Mouse (Mus musculus) lung, adult 18-20 months (tissue): ENCODE data around the gene Aldh18a1.
A peak's percentile ranks its signal among the peaks of the same experiment; 100 is the strongest.
"Not testable (repeated sequence)": the region's sequence is repeated elsewhere in the genome, so short reads cannot be mapped to it uniquely, and the experiment has no call there.

Source experiments
- DNase-seq, 2 experiments: peaks; one replicate each; pipeline ENCODE4 v3.0.0; 2022; ENCODE audit warnings: mixed read lengths in 2 of 2

Aldh18a1 gene

DNA sequence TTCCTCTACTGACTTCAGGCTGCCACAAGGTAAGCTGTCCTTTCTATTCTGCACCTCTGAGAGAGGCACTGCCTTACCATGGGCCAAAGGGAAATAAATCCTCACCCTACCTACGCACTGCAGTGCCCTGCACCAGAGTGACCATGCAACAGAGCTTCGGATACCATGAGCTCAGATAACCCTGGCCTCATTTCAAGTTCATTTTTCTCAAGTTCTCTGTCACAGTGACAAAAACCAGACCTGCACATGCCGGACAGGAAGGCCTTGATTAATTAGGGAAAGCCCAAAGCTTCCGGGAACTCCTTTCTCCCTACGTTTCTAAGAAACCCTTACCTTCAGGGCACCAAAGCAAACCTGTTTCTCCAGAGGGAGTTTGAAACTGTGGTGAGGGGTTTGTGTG, 6.6 kb downstream of the Aldh18a1 start:
- no peak for DNase-seq

DNA sequence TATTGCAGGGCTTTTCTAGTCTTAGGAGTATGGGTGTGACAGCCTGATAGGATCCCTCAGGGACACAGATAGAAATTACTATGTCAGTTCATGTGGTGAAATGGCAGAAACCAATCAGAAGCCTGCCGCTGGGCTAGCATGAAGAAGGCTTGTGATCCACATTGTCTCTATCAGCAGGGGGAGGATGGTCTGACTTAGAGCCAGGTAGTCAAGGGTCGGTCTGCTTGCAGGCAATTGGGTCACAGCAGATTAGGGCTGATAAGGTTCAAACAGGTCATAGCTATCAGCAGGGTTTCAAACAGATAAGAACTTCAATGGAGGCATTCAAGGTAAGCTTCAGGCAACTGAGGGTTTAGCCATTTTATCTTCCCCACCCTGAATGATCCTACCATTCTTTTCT, 7.4 kb downstream of the Aldh18a1 start:
- no peak for DNase-seq

DNA sequence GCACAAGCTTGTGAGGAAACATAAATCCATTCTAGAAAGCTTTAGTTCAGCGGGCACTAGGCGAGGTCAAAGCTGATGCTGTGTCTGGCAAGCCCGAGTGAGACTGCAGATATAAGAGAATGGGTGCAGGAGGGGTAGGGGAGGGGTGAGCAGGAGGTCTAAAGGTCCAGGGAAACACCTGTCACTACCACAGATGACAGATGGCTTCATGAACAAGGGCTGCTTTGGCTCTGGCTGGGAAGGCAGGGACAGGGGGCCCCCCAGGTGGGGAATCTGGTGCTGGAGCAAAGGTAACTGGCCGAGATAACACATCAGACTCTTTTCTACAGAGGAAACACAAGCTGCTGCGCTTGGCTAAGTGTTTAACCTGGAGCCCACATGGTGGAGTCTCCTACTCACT, 12.8 kb downstream of the Aldh18a1 start:
- no peak for DNase-seq

DNA sequence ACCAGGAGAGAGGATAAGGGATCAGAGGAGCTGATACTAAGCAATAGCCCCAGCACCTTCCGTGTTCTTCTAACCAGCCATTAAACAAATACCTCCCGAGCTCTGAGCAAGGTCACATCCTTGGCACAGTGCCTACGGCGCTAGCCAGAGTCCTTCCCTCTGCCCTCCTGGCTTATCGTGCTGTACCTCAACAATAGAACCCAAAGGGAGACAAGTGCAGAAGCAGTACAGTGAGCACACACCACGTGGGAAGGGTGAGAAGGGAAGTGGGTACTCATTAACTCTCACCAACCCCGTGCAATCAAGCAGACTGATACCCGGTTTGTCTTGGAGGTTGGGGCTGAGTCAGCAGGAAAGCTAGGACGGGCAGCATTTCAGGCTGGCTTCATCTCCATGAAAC, 17.5 kb downstream of the Aldh18a1 start:
- no peak for DNase-seq

DNA sequence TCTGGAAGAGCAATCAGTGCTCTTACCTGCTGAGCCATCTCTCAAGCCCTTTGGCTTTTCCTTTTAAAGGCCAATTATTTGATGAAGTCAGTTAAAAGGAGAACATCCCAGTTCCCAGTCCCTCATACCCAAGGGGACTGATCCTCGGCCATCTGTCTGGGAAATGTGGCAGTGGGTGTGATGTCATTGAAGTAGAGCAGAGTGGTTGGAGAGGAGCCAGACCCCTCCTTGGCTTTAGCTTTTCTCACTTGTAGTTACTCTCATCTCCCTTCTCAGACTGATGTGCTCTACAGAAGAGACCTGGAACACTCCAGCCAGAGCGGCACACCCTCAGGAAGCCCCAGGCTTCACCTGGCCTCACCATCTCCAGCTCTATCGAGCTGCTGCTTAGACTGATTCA, 20.6 kb downstream of the Aldh18a1 start:
- DNase-seq = no peak

DNA sequence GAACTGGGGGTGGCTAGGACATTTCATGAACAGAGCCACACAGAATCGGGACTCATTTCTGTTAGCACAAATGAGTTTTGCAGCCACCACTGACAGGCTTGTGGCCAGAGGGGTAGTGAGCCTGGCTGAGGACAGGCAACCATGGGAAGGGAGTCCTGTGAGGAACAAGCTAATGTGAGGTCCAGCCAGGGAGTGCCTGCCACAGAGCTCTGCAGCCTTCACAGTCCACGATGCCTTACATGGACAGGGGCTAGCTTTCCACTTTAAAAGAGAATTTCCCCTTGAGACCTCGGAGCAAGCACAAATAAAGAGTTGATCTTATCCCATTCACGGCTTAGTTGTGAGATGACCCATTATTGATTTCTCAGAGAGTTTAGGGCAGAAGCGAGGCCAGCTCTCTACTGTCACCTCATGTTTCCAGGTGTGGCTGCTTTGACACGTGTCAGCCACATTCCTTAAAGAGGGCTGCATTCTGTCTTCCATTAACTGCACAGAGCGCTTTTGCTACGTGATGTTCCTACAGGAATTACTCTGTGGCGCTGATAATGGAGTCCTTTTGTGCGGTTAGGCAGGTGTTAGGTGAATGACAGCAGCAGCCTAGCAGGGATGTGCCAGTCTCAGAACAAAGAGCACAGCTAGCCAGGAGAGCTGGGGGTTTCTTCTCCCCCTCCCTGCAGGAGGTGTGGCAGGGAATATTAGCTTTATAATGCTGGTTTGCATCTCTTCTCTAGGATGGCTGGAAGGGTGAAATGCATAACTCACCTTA, 24.2 kb downstream of the Aldh18a1 start:
- no peak for DNase-seq

DNA sequence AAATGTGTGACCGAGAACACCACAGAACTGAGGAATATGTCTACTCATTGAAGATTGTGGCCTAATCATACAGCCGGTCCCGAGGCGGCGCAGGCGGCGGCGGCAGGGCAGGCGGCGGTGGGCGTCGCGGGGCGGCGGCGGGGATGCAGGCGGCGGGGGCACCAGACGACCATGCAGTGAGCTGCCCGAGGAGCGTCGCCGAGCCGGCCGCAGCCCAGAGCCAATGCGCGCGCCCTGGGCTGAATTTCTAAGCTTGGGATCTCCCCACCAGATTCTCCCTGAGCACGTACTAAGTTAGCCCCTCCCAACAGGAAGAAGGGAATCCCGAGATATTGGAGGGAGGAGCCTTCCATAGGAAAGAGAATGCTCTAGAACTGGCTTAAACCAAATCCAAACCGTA, 26.7 kb downstream of the Aldh18a1 start:
- DNase-seq = not testable (repeated sequence)

DNA sequence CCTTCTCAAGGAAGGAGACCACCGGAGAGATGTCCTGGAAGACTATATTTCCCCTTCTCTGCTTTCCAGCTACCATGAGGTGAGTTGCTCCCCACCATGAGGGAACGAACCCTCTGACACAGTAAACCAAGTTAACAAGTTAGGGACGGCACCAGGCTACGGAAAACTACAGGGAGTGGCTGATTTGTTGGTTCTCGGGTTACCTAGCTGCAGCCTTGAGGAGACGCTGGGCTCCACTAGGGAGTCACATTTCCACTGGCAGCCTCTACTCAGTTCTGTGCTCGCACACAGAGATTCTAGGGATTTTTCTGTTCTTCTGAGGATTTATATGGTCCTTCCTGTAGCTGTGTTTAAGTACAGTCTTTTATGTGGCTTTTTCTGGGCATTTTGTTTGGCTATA, 32.2 kb downstream of the Aldh18a1 start:
- peak in 1 of 2 experiments; percentile 22 for DNase-seq

DNA sequence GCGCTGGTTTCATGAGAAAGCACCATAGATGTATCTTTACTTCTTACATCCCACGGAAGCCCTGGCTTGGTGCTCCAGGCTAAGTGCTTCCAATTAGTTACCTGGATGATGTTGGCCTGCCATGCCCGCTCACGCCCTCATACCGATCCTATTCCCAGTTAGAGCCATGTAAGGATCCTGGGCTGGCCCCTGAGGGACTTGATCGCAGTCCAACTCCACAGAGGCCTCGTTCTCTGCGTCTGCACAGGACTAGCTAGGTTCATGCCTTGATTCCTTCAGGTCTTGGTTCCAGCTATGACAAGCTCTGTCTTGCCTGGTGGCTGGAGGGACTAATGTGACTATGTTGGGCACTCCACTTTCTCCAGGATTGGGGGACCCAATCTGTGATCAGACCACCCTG, 33.1 kb downstream of the Aldh18a1 start:
- no peak for DNase-seq

DNA sequence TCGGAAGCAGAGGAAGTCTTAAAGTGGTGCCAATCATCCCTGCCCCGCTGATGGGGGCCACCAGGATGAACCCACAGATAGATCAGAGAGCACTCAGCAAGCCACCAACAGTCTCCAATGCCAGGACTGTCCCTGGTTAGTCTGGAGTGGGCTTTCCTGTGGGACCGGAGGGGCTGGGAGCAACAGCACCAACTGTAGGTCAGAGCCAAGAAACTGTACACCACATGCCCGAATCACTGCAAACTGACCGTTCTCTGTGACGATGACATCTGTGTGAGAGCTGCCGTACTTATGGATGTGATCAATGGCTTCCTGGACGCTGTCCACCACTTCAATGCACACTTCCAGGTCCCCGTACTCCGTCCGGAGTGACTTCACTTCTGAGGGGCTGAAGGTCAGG, 33.9 kb downstream of the Aldh18a1 start:
- no peak for DNase-seq

DNA sequence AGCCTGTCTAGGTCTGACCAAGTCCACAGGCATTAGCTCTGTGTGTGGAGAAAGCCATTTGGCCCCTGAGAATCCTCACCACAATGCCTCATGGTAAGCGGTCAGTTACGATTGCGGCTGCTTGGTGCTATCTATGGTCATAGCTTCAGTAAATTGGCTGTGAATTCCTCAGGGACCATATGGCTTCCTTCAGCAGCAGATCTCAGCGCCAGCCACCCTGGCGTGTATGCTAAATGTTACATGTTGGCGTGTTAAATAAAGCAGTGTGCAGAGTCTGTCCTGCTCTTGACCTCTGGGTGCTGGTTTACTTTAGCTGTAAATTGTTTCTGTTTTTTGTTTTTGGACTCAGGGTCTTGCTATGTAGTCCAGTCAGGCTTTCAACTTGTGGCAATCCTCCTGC, 34.4 kb downstream of the Aldh18a1 start:
- no peak for DNase-seq

DNA sequence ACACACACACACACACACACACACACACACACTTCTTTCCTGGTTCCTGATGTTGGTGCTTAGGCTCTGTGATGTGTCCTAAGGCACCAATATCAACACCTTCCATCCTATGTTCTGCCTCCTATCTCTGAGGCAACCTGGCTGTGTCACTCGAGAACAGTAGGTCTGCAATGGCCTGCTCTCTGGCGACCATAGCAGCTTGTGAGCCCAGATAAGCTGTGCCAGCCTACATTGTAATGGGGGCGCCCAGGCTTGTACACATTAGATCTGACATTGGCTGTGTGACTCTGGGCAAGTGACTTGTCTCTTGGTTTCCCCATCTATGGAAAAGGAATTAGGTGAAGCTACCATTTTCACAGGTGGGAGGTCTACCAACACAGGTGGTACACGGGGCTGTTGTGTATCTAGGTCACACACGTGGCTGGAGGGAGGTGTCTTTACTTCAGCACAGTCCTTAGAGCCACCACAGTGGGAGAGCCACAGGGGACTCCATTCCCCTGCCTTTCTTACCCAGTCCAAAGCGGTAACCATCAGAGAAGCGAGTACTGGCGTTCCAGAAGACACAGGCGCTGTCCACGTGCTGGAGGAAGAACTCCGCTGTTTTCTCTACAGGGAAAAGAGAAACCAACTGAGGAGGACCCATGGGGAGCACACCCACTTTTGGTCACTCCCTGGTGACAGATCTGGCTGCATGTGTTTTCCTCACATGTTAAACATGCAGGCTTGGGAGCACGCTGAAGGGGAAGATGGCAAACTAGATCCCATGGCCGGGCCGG, 35.1 kb downstream of the Aldh18a1 start:
- no peak for DNase-seq

DNA sequence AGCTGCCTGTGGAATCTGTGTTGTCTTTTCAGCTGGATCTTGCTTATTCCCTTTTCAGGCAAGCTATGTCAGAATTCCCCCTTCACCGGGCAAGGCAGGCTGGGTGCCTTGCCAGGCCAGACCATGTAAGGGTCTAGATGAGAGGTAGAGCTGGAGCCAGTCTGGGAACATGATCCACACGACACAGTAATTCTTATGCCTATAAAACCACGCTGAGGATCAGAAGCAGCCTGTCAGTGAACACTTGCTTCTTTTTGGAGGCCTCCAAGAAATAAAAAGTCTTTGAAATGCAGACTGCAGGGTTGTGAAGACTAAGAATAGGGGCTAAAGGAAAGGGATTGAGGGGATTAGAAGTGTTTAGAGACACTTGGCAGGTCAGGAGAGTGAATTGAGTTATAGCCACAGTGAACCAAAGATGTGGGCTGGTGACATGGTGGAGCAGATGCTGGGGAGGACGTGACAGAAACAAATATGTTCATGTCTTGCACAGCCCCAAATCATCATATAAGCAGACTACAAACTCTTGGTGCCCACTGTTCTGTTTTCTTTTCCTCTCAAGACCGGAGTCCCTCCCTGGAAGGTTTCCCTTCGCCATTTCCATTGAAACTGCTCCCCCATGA, 38.6 kb downstream of the Aldh18a1 start:
- DNase-seq = no peak

DNA sequence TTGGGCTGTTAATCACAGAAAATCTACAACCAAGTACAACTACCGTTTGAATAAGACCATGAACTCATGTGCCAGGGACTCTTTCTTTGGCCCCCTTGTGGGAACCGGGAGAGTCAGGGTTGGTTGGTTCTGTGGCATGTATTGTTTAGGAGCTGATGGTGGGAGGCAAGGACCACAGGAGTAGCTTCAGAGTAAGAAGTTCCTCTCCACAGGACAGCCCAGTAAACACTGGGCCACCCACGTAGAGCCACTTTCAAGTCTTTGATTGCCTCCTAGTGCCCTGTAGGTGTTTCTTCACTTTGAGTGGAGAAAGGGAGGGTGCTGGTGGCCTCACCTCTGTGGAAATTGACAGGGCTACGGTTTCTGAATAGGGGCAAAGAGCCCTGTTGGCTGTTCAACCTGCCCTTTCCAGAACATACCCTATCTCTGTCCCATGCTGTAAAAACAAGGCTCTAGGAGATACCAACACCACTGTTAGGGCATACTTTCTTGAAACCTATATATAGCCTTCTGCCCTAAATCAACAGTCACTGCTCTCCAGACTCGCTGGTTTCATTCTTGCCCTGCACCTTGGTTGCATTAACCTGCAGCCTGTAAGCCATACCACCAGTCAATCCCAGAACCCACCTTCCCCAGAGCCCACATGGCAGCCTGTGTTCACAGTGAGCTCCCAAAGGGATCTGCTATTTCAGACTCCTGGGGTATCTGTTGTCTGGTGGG, 39.3 kb downstream of the Aldh18a1 start:
- DNase-seq = no peak

DNA sequence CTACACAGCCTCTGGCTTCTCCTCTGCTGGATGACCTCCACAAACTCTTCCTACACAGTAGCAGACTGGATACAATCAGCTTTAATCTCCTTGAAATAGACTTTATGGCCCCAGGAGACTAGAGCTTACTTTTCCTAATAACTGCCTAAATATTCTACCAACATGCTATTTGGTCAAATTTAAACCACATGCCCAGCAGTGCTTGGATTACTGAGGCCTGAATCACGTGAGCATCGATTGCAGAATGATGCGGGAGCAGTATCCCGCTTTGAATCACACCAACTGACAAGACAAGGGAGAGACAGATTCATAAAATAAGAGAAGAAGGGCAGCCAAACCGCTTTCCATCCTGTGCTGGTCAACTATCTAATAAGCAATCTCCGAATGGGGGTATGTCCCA, 39.9 kb downstream of the Aldh18a1 start:
- DNase-seq = no peak

DNA sequence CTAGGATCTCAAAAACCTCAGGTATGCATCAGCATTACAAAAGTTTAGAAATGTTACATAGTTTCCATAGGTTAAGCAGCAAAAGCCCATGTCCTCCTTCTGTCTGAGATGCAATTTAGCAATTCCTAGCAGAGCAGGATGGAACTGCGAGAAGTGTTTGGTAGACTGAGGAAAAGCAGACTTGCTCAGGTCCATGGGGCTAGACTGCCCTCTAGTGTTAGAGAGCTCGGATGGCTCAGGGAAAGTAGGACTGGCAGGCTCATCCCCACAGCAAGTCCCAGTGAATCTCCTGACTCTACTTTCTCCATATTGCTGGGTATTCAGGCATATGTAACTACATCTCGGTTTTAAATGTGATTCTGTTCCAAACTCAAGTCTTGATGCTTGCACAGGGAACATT, 43.4 kb downstream of the Aldh18a1 start:
- DNase-seq = peak in 1 of 2 experiments; percentile 57

DNA sequence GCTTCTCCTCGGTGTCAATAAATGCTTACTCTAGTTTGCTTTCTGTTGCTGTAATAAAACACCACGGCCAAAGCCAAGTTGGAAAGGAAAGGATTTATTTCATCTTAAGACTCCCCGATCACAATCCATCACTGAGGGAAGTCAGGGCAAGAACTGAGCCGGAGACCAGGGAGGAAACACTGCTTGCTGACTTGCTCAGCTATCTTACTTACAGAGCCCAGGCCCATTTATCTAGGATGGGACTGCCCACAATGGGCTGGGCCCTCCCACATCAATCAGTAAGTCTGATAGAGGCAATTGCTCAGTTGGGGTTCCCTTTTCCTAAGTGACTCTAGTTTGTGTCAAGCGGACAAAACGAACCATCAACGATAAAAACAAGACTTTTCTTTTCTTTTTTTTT, 45.5 kb downstream of the Aldh18a1 start:
- DNase-seq = no peak

DNA sequence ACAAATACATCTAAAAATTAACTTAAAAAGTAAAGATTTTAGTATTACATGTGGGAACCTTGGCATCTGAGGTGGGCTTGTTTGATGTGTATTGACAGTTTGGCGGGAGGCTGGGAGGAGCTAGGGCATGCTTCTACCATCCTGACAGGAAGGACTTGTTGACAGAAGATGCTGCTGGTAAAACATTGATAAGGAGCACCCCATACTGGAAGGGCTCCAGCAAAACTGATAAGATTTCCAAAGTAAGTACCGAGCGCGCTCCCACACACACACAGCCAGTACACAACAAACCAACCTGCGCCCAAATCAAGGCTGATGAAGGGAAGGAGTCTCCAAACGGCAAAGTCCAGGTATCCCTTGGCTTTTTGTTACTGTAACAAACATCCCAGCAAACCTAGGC, 51.7 kb downstream of the Aldh18a1 start:
- peak in 1 of 2 experiments; percentile 24 for DNase-seq

DNA sequence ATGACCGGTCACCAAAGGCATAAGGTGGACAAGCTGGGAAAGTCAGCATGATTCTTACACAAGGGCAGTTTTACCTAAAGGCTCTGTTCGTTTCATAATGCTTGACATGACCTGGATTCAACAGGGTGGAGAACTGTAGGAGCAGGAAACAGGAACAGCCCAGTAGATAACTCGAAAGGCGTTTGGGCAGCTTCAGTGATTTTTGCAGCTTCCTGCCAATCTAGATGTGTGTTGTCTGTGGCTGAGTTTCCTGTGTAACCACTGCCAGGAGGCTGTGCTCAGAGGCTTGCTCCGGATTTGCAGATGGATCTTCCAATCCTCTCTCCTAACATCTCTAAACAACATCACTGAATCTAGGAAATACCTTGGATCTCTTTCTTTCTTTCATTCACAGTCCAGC, 55.7 kb downstream of the Aldh18a1 start:
- peak in 1 of 2 experiments; percentile 22 for DNase-seq

DNA sequence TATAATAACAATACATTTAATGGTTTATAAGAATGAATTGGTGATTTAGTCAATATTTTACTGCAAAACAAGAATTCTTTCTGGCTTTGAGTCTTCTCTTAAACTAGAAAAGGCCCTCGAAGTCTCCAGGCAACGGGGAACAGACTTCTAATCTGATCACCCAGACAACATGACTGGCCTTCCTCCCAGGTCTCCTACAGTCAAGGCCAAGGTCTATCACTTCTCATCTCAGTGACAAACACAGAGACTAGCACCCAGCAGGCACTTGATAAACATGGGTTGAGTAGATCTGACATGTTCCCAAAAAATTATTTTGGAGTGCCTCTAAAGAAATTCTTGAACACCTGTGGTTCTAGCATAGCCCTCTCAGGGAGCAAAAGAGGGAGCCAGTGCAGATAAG, 57.9 kb downstream of the Aldh18a1 start:
- DNase-seq = no peak

DNA sequence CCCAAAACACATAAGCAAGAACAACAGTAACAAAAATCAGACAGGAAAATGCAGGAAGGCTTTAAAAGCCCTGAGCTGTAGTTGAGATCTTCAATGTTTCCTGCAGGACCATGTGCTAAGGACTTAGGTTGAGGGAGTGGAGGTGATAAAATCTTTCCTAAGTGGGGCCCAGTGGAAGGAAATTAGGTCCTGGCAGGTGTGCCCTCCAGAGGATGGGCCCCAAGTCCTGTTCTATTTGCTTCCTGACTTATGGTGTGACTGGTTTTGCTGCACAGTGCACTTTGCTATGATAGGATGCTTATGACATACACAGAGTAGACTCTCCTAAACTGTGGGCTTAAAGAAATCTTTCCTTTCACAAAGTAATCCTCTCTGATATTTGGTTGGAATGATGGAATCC, 60.0 kb downstream of the Aldh18a1 start:
- no peak for DNase-seq

DNA sequence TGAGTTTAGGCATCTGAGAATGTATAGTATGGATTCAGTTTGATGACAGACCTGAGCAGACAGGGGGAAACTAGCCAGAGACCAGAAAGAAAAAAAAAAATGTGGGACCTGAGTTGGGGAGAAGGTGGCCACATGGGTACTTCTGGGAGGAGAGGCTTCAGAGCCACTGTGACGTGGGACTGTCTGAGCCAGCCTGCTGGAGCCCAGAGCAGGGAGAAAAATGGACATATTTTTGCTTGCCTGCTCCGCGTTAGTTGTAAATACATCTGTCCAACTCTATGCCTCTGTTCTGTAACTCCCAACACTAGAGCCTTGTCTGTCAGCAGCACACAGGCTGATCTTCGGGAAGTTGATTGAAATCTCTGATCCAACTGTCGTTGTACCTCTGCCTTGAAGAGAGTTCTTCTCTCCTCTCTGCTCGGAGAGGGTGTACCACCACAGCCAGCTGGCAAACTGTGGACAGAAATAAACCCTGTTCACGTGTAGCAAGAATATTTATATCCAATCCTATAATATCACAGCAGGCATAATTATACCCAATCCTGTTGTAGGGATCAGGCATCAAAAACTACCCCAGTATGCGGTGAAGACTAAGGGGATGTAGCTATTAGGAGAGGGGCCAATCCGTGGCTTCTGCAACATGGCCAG, 61.8 kb downstream of the Aldh18a1 start:
- no peak for DNase-seq
